Mouse (Mus musculus) erythroid progenitor cell, adult 5-6 weeks (primary cell): ENCODE measurements around the gene Nrip1. TPM values are rescaled to one million over a fixed set of nuclear protein-coding genes. Genes with fewer than 3 reads are reported as not detected.

ENCODE experiments used
- ATAC-seq: replicated peaks from 2 replicates; pipeline ENCODE4 v1.8.0; 2016; ENCODE audit warnings: moderate number of reproducible peaks, mild to moderate bottlenecking, moderate TSS enrichment, inconsistent platforms; ENCODE audit not compliant: poor library complexity, low FRiP score, severe bottlenecking
- total RNA-seq, 2 experiments: library from RNA; stranded (forward) in 1 of 2; stranded (reverse) in 1 of 2; fragments of 150-400 nt in 1 of 2; fragments of 186-747, 209-891 nt in 1 of 2; gene quantifications; 2 replicates each; pipeline versions ENCODE4 v1.2.3 to v1.2.4; 2015 to 2017; ENCODE audit warnings: low replicate concordance in 2 of 2

Gene Nrip1
- total RNA-seq, 2 experiments from 2014 or later, result 62.9 to 83.4 TPM

DNA sequence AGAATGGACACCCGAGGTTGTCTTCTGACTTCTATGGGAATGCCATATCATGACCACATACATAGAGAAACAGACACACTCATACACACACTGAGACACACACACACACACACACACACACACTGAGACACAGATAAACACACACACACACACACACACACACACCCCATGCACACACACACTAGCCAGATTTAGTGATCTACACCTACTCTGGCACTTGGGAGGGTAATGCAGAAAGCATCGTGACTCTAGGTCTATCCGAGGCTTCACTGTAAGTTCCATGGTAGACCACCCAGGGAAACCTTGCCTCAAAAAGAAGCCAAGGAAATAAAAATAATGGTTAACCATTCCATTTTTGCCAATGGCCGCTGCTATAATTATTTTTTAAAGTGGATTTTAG lies 134.8 kb downstream of the Nrip1 start:
- no peak for ATAC-seq
